Comparison of ENCODE assay signal across 10 mouse cellular contexts in genomic region chr9:36973486-36974227, GRCm38 (mm10).
A peak's percentile ranks its signal among the peaks of the same experiment; 100 is the strongest.
DNase-seq lines count a peak whose midpoint lies in the region; ATAC-seq and TF ChIP-seq lines count a peak whose summit lies in the region.
"Had no signal": no experiment of that assay in that cellular context is flagged by ENCODE, and none has a peak within 500 bp of the region (broad histone marks: within the 10 kb centered on the region; RNA-seq: fewer than 3 reads in every experiment).

No protein-coding gene starts in this region.

- no peak for TF ChIP-seq EP300 in heart, adult 2 months (IDR thresholded peaks at IDR 0.05; ENCODE audit: insufficient read depth, low read depth, low read length)

- ATAC-seq in embryonic facial prominence, embryonic 11.5 days (replicated peaks; ENCODE audit: insufficient number of reproducible peaks, low FRiP score, low TSS enrichment, low read depth) = no peak
- no peak; the same call in 1 of the 2 replicates for ATAC-seq in frontal cortex, adult (ENCODE audit: low TSS enrichment)

- no peak for TF ChIP-seq POLR2A in heart, adult 2 months (IDR thresholded peaks at IDR 0.05; ENCODE audit: insufficient read depth, low read depth, low read length)

- no peak overlapping the region for H3K27ac ChIP-seq in heart, adult 2 months
- no peak overlapping the region for H3K27ac ChIP-seq in heart, embryonic 10.5 days
- no peak overlapping the region for H3K27ac ChIP-seq in embryonic facial prominence, embryonic 11.5 days (replicated peaks; ENCODE audit: low read depth, low read length)
- H3K27ac ChIP-seq: heart, embryonic 13.5 days; liver, embryonic 14.5 days had no signal

- H3K27me3 ChIP-seq in heart, adult 2 months (ENCODE audit: control insufficient read depth, insufficient read depth, low read length) = no peaks in the 10 kb centered on the region
- H3K27me3 ChIP-seq in heart, embryonic 10.5 days (ENCODE audit: insufficient read depth, poor library complexity, severe bottlenecking) = no peaks in the 10 kb centered on the region; the same call in 1 of the 2 replicates
- no peaks in the 10 kb centered on the region for H3K27me3 ChIP-seq in embryonic facial prominence, embryonic 11.5 days (ENCODE audit: control insufficient read depth, insufficient read depth, low read length)
- H3K27me3 ChIP-seq: heart, embryonic 13.5 days had no signal

- H3K4me3 ChIP-seq in heart, adult 2 months = no peak overlapping the region
- no peak overlapping the region for H3K4me3 ChIP-seq in heart, embryonic 10.5 days
- H3K4me3 ChIP-seq in embryonic facial prominence, embryonic 11.5 days (ENCODE audit: low read depth, low read length) = no peak overlapping the region
- H3K4me3 ChIP-seq: heart, embryonic 13.5 days had no signal

- 69% methylated on average over 11 of the region's 11 CpGs for WGBS in heart, adult 2 months
- 66% methylated on average over 11 of the region's 11 CpGs for WGBS in heart, embryonic 10.5 days
- 60% methylated on average over 11 of the region's 11 CpGs for WGBS in embryonic facial prominence, embryonic 11.5 days

- H3K36me3 ChIP-seq in heart, adult 2 months (ENCODE audit: control insufficient read depth, insufficient read depth, low read length) = no peaks in the 10 kb centered on the region
- H3K36me3 ChIP-seq in heart, embryonic 10.5 days = no peaks in the 10 kb centered on the region
- H3K36me3 ChIP-seq in embryonic facial prominence, embryonic 11.5 days (replicated peaks; ENCODE audit: control insufficient read depth, insufficient read depth, low read depth, low read length) = no peaks in the 10 kb centered on the region
- H3K36me3 ChIP-seq: heart, embryonic 13.5 days had no signal

- H3K9ac ChIP-seq in heart, adult 2 months (ENCODE audit: low read depth, low read length) = no peak overlapping the region
- no peak overlapping the region for H3K9ac ChIP-seq in embryonic facial prominence, embryonic 11.5 days (replicated peaks; ENCODE audit: low read length)
- H3K9ac ChIP-seq: heart, embryonic 13.5 days; liver, embryonic 14.5 days had no signal

- H3K4me2 ChIP-seq in embryonic facial prominence, embryonic 11.5 days (ENCODE audit: low read depth, low read length) = no peak overlapping the region
- H3K4me2 ChIP-seq: heart, embryonic 13.5 days had no signal

- no peaks in the 10 kb centered on the region for H3K79me2 ChIP-seq in heart, adult 2 months (replicated peaks; ENCODE audit: control insufficient read depth, insufficient read depth, low read length)

- DNase-seq in heart, adult 2 months = no peak
- DNase-seq in heart, embryonic 10.5 days (ENCODE audit: low spot score) = no peak
- peak; percentile 46 for DNase-seq in right cerebral cortex, postnatal 4 days
- no peak for DNase-seq in right cerebral cortex, adult 18-20 months
- DNase-seq in embryonic facial prominence, embryonic 11.5 days (ENCODE audit: low spot score) = peak; percentile 47
- peak; percentile 46 for DNase-seq in lung, postnatal 36 days
- no peak for DNase-seq in spleen, postnatal 14 days (ENCODE audit: low spot score in 2 of 2)

- no peaks in the 10 kb centered on the region for H3K9me3 ChIP-seq in heart, embryonic 10.5 days
- no peaks in the 10 kb centered on the region for H3K9me3 ChIP-seq in embryonic facial prominence, embryonic 11.5 days (replicated peaks; ENCODE audit: control insufficient read depth, low read length)
- H3K9me3 ChIP-seq: heart, embryonic 13.5 days had no signal

- H3K4me1 ChIP-seq in heart, adult 2 months (ENCODE audit: control insufficient read depth, insufficient read depth, low read length) = no peaks in the 10 kb centered on the region
- H3K4me1 ChIP-seq in heart, embryonic 10.5 days = peaks cover 27% of the 10 kb centered on the region
- no peaks in the 10 kb centered on the region for H3K4me1 ChIP-seq in embryonic facial prominence, embryonic 11.5 days (ENCODE audit: control insufficient read depth, insufficient read depth, low read length)

- TF ChIP-seq CTCF in heart, adult 2 months (IDR thresholded peaks at IDR 0.05) = peak; percentile 54

- intact Hi-C loops in heart, adult 2 months (cut with DNase I) = no loop called here

Comparison
In these comparisons a context has a peak if more than half of its experiments do, and no peak if none do; other contexts are left out.
1. DNase-seq: peak in right cerebral cortex, postnatal 4 days (single experiment), embryonic facial prominence, embryonic 11.5 days (single experiment) and lung, postnatal 36 days (single experiment); none in heart, adult 2 months (0 of 2), heart, embryonic 10.5 days (single experiment), right cerebral cortex, adult 18-20 months (single experiment) and spleen, postnatal 14 days (0 of 2).